Mouse (Mus musculus) splenic B cell, adult 2 months (primary cell): ENCODE measurements around the gene Fntb.
A peak's percentile ranks its signal among the peaks of the same experiment; 100 is the strongest.

Source experiments
- DNase-seq: peaks from one replicate; pipeline ENCODE4 v3.0.0-alpha.2; 2011; ENCODE audit warnings: low read depth, low spot score
- H3K27me3 ChIP-seq: 2 replicates; pipeline ENCODE4 v1.6.1; 2012; ENCODE audit warnings: mild to moderate bottlenecking, low read length, moderate library complexity, mixed read lengths; ENCODE audit not compliant: control insufficient read depth, poor library complexity, insufficient read depth, severe bottlenecking
- H3K36me3 ChIP-seq: 2 replicates; pipeline ENCODE4 v1.6.1; 2012; ENCODE audit warnings: mild to moderate bottlenecking, low read length, moderate library complexity, mixed read lengths; ENCODE audit not compliant: control insufficient read depth, poor library complexity, insufficient read depth, severe bottlenecking

Gene Fntb

GRCm38 (mm10) chr12:76810491-76810890 lies 45.1 kb downstream of the Fntb start:
- no peak for DNase-seq
- no peaks in the 10 kb centered on the region for H3K27me3 ChIP-seq
- no peaks in the 10 kb centered on the region for H3K36me3 ChIP-seq

DNA sequence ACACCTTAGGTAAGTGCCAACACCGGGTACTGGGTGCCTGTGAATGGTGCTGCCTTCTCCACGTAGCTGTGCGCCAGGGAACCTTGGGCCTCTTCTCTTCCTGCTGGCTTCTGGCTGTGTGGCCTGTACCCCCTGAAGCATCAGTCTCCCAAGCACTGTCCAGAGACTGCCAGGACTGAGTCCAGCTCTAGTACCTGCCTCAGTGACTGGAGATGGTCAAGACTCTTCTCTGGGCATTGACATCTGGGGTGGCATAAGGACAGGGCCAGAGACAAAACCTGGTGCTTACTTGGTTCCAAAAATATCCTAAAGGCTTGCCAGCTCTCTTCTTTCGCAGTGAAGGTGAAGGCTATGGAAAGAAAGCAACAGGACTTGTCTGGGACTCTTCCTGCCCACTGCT lies 45.6 kb downstream of the Fntb start:
- H3K27me3 ChIP-seq, result no peaks in the 10 kb centered on the region
- H3K36me3 ChIP-seq, result no peaks in the 10 kb centered on the region
- no peak for DNase-seq

DNA sequence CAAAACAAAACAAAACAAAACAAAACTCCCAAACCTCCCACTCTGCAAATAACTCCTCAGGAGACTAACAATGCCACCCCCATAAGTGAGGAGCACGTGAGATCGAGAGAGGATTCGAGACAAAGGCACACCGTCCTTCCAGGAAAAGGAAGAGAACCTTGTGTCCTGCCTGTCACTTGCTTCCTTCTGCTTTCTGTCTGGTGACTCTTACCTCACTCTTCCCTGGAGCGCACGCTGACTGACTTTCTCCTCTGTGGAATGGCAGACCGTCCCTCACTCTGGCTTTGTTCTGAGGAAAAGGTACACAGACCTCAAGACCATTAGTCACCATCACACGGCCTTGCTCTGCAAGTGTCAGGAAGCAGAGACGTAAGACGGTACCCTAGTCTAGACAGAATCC lies 48.2 kb downstream of the Fntb start:
- no peak for DNase-seq
- Histone ChIP-seq H3K36me3 (no peaks in the 10 kb centered on the region), H3K27me3 (no peaks in the 10 kb centered on the region)

DNA sequence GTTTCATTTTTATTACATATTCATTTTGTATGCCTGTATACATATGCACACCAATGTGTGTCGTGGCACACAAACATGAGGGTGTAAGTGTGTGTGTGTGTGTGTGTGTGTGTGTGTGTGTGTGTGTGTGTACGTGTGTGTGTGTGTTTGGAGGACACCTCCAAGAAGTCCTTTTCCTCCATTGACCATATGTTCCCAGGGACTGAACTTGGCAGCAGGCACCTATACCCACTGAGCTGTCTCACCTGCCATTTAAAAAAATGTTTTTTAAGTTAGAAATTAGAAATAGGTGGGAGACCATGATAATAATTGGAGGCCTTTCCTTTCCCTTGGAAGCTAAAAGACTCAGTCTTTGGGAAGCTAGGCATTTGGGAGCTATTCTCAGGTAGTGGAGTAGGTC lies 48.7 kb downstream of the Fntb start:
- Histone ChIP-seq H3K36me3 (no peaks in the 10 kb centered on the region), H3K27me3 (no peaks in the 10 kb centered on the region)
- DNase-seq, result no peak

DNA sequence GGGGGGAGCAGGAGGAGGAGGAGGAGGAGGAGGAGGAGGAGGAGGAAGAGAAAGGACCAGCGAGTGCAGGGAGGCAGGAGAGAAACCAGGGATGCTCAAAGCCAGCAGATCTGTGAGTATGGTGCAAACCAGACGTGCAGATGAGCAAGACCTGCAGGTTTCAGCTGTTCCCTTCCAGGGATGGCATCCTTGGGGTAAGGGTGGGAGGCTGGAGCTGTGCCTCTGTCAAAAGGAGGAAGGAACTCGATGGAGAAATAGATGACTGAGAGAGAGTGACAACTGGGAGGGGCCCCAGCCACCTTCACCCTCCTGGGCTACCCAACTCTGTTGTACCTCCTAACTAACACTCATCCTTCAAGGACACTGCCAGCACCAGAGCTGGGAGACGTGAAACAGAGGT lies 51.3 kb downstream of the Fntb start:
- no peak for DNase-seq
- no peaks in the 10 kb centered on the region for H3K27me3 ChIP-seq

DNA sequence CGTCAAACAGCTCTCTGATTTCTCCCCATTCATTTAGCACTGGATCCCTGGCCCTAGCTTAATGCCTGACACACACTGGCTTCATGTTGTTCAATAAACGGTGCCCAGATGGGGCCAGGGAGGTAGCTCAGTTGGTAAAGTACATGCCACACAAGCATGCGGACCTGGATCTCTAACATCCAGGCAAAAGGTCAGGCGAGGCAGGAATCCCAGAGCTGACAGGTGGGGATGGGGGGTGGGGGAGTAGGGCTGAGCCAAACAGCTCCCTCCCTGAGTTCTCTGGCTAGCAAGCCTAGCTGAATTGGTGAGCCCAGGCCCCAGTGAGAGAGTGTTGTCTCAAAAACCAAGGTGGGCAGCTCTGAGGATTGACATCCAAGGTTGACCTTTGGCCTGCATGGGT lies 51.8 kb downstream of the Fntb start:
- Histone ChIP-seq H3K36me3 (no peaks in the 10 kb centered on the region), H3K27me3 (no peaks in the 10 kb centered on the region)
- no peak for DNase-seq

More for the DNA sequence above, 51.3 kb downstream of the Fntb start:
- H3K36me3 ChIP-seq, result no peaks in the 10 kb centered on the region

DNA sequence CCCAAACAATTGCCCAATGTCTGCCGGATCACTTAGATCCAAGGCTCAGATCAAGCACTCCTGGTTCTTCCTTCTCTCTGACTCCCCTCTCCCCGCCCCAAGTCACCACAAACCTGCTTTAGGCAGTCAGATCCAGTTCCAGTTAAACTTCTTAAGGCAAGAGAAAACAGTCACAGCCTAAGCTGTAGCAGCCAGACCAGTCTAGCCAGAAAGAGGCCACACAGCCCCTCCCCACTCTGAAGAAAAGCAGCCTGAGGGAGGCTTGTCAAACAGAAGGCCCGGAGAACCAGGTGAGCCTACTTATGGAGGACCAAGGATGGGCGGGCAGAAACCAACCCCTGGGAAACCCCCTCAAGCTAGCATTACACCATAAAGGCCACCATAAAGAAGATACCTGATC lies 52.7 kb downstream of the Fntb start:
- Histone ChIP-seq H3K27me3 (no peaks in the 10 kb centered on the region), H3K36me3 (no peaks in the 10 kb centered on the region)
- no peak for DNase-seq

DNA sequence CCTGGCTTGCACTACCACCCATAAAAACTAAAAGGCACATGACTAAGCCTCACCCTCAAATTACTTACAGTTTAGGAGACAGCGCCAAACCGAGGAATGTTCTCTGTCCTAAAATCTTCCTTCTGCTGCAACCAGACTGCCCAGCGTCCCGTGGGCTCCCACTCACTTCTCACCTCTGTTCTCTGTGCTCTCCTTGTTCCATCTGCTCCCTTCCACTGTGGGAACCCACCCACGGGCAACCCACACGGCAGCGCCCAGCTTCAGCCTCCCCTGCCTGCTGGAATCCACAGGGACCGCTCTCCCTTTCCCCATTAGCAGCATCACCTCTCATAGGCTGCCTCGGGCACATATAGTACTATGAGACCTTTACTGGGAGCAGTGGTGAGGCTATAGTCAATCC lies 53.5 kb downstream of the Fntb start:
- DNase-seq, result no peak
- H3K36me3 ChIP-seq, result no peaks in the 10 kb centered on the region

GRCm38 (mm10) chr12:76819816-76820215 lies 54.4 kb downstream of the Fntb start:
- no peaks in the 10 kb centered on the region for H3K27me3 ChIP-seq
- DNase-seq, result no peak
- H3K36me3 ChIP-seq, result no peaks in the 10 kb centered on the region

More for the DNA sequence above, 53.5 kb downstream of the Fntb start:
- H3K27me3 ChIP-seq, result no peaks in the 10 kb centered on the region

DNA sequence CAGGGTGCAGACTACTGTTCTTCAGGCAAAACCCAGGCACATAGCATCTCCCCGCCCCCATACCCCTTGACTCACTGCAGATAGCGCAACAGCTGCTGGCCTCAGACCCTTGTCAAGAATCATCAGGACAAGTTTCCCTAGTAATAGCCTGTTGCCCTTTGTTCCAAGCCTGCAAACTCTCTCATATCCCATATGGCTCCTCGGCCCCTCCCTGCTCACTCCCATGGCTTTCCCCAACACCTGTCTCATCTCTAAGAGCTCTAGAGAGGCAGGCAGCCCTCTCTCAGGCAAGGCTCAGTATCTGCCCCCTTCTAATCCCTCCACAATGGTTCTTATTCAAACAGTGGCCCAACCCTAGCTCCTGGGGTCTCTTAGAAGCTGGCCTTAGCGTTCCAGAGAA lies 55.2 kb downstream of the Fntb start:
- Histone ChIP-seq H3K27me3 (no peaks in the 10 kb centered on the region), H3K36me3 (no peaks in the 10 kb centered on the region)
- no peak for DNase-seq

DNA sequence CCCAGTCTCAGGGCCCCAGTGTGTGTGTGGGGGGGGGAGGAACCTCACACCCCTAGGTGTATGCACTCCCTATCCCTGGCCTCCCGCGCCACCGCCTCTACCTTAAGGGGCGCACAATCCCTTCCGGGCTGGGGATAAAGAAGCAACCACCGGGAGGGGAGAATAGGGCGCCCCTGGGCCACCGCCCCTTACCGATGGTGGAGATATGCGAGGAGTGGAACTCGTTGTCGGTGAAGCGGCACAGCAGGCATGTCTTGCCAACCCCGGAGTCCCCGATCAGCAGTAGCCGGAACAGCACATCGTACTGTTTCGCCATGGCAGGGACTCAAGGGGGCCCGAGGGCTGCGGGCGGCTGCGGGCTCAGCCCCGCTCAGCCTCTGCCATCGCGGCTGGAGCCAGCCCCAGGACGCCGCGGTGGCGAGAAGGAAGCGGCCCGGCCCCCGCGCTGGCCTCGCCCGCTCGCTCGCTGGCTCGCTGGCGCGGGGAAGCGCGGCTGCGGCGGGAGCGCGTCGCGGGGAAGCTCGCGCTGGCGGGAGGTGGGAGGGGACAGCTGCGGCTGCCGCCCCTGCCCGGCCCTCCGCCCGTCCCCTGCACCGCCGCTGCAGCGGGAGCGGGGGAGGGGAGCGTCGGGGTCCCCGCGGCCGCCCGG lies 56.7 kb downstream of the Fntb start:
- Histone ChIP-seq H3K36me3 (no peaks in the 10 kb centered on the region), H3K27me3 (no peaks in the 10 kb centered on the region)
- peak; percentile 13 for DNase-seq

DNA sequence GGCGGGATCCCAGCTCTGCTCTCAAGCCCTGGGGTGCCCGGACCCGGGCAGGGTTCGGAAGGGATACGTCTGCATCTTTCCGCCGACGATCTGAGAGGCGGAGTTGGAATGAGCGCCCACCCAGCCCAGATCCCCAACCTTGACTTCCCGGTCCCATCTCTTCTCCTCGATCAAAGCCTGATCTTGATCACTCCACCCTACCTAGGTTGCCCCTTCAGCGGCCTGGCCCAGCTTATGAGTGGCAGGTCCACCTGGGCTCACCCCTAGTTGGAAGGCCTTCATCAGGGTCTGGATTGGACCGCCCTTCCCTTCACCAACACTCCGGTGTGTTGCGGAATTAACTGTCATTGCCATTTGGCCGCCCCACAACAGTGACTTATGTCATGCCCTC lies 57.3 kb downstream of the Fntb start, which contains the start of gene Rab15:
TSS of gene Rab15 (minus strand) at position 258 of the 391 bp plus-strand sequence.
- no peak for DNase-seq
- Histone ChIP-seq H3K27me3 (no peaks in the 10 kb centered on the region), H3K36me3 (no peaks in the 10 kb centered on the region)

GRCm38 (mm10) chr12:76825283-76825682 lies 59.9 kb downstream of the Fntb start:
- Histone ChIP-seq H3K27me3 (no peaks in the 10 kb centered on the region), H3K36me3 (no peaks in the 10 kb centered on the region)
- DNase-seq, result no peak

GRCm38 (mm10) chr12:76832704-76833103 lies 67.3 kb downstream of the Fntb start:
- peak; percentile 71 for DNase-seq
- H3K27me3 ChIP-seq, result no peaks in the 10 kb centered on the region
- no peaks in the 10 kb centered on the region for H3K36me3 ChIP-seq

GRCm38 (mm10) chr12:76837101-76837843 lies 71.9 kb downstream of the Fntb start:
- Histone ChIP-seq H3K27me3 (no peaks in the 10 kb centered on the region), H3K36me3 (no peaks in the 10 kb centered on the region)
- DNase-seq, result peak; percentile 95
